Mouse (Mus musculus) testis, adult 2 months (tissue): ENCODE data around the gene Gng7.

Experiments used
- CTCF ChIP-seq: fragments of 200-500 bp; IDR thresholded peaks from 2 replicates; pipeline ENCODE4 v1.5.1; 2012; ENCODE audit warnings: low read depth, mild to moderate bottlenecking, inconsistent platforms, low read length, moderate library complexity; ENCODE audit not compliant: control insufficient read depth, insufficient read depth, insufficient replicate concordance
- POLR2A ChIP-seq: fragments of 200-500 bp; IDR thresholded peaks from 2 replicates; pipeline ENCODE4 v1.6.1; 2012; ENCODE audit warnings: low read depth, mild to moderate bottlenecking, inconsistent platforms, low read length, moderate library complexity; ENCODE audit not compliant: control insufficient read depth

DNA sequence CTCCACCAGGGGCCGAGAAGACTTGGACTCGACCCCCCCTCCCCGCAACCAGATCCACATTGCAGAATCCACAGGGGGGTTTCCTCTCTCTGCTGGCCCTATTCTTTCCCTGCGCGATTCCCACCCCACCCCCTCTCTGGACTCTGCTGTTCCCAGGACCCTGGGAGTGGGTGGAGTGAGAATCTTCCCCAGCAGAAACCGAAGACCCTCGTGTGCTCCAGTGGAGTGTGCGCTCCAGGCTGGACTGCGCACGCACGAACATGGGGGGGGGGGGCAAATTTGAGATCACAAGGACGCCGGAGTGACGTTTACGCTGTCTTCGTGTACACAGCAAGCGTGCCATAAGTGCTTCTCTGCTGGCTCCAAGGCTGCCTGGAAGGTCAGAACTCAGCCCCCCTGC is 79.0 kb downstream of the Gng7 start:
- TF ChIP-seq CTCF (no peak), POLR2A (no peak)
